Mouse (Mus musculus) kidney, postnatal 25 days (tissue): ENCODE results near the gene Tmem52b.

ENCODE experiments used
- DNase-seq, 2 experiments: peaks; one replicate each; pipeline ENCODE4 v3.0.0; 2021; ENCODE audit warnings: mixed read lengths in 2 of 2

The Tmem52b gene

DNA sequence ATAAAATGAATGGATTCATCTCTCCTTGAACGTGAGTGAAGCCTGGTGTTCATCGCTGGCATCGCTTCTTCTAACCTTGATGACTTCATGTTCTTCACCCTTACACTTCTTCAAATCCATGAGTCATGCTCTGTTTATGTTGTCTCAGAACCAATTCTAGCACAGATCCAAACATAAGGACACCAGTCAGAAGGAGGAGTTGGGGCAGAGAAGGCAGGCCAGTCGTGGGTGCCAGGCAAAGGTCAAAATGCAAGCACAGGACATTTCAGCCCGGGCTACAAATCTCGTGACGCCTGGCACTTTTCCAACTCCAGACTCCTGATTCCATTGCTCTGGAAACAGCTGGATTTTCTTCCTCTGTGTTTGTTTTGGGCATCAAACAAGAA lies 20.2 kb downstream of the Tmem52b start:
- peak; percentile 97 to 98 for DNase-seq

- peak; percentile 95 for DNase-seq
These were observed 20.8 kb downstream of the Tmem52b start, which contains the start of gene Gabarapl1 for GRCm38 (mm10) chr6:129532942-129533860. Gabarapl1 (plus strand) TSS chr6:129533160.

DNA sequence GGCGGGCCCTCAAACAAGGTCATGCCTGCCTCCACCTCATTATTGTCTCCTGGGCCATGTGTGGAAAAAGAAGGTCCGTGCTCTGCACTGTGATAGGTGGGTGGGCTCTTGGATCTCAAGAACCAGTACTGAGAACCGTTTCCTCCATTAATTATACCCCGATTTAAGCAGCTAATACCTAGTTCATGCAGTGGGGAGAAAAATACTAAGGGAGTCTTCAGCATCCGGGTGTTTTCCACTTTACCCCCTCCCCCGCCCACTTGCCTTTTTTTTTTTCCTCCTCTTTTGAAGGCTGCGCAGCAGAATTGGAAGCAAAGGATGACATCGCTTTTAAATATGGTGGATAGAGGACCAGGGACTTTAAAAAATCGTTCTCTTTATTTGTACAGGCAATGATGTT lies 21.7 kb downstream of the Tmem52b start:
- DNase-seq: peak in 1 of 2 experiments; percentile 37

DNA sequence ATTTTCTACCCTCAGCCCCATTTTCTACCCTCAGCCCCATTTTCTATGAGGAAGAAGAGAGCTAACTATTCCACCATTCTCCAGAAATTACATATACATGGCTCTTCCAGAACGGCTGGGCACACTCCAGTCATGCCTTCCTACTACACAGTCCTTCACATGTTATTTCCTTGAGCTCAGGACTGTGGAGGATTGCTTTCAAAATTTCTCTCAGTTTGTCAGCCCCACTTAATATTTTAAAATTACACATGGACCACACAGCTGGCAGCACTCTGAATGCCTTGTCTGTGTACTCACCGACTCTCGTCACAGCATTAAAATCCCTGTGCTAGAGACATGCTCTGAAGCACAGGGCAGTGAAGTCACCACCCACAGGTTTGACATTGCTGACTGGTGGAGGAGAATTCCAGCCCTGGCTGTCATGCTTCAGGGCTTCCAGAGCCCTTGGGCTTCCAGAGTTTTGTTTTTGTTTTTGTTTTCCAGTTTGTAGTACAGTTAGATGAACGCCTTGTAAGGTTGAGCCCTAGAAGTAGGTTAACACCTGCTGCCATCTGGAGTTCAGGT lies 22.4 kb downstream of the Tmem52b start:
- DNase-seq: peak; percentile 66 to 81

- DNase-seq: no peak
These were observed 23.4 kb downstream of the Tmem52b start for GRCm38 (mm10) chr6:129535723-129536122.

GRCm38 (mm10) chr6:129538555-129538954 lies 26.2 kb downstream of the Tmem52b start:
- DNase-seq: no peak

DNA sequence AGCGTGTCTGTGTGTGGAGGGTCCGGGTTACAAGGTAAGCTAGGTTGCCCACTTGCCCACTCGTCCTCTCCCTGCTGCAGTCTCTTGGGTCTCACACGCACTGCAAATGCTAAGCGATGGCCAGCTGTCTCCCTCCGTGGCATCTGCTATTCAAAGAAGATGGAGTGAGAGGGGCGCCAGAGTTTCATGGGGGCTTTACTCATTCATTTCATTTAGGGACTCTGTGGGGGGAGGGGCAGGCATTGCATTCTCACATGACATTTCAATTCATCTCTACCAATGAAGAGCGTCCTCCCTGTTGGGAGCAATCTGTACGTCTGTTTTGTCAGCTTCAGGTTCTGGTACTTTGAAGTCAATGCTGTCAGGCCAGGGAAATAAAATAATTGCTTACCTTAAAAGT lies 29.6 kb downstream of the Tmem52b start:
- peak; percentile 34 to 43 for DNase-seq

DNA sequence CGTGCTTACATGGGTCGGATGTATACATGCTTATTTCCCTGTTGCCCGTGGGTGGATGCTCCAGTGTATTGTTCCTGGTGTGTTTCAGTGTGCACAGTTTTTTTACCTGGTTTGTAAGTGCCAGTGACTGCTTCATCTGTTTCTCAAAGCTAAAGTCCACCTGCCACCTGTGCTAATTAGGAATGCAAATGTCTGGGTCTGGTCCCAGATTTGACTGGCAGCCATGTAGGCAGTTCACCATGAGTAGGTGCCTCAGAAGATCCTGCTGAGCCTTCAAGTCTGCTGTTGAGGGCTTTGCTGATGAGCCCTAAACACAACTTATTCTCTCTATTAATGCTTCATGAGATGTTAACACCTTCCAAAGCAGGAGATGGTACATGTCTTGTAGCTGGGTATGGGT lies 30.2 kb downstream of the Tmem52b start:
- DNase-seq: peak in 1 of 2 experiments; percentile 46

DNA sequence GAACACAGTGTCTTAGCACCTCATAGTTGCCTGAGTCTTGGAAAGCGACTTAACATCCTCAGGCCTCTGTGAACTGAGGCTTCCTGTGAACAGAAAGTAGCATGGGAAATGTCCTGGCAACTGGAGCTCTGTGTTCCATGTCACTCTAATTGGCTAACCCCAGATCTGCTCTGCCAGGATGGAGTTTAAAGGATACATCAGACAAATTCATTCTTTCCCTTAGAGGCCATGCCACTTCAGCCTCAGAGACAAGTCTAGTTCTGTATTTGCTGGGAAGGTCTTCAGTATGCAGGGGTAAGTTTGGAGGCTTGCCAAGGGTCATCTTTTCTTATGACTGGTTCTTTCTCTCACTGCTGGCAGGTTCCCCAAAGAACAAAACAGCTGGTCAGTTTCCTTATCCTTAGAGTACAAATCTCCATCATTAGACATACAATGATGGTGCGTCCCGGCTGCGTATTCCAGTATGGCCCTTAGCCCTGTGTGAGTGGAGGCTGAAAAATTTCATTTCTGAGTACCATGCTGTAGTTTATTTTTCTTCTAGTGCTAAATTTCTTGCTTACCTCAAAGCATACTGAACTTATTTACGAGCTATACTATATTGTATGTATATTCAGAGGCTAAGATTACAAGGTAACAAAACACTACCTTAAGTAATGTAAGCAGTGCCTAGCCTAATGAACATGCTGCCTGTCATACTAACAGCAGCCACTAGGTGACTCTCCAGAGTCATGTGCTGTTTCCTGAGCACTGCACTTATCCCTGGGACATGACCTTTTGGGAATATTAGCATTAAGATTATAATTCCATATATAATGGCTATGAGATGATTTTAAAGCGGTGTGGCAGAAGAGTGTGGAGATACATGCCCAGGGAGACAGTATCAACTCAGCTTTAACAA lies 31.6 kb downstream of the Tmem52b start:
- DNase-seq: peak; percentile 78 to 90

DNA sequence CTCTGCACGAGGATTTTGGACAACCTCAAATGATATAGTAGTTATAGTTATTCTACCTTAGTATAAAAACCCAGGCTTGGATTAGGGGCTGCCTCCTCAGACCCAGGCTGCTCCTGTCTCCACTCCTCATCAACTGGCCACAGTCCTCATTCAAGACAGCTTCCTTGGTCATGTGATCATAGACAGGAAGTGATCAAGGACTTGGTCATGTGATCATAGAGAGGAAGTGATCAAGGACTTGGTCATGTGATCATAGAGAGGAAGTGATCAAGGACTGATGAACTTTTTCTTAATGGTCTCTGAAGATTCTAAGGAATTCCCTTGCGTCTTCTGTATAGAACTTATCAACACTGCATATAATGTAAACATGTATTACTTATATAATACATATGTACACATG lies 34.9 kb downstream of the Tmem52b start:
- DNase-seq: no peak

DNA sequence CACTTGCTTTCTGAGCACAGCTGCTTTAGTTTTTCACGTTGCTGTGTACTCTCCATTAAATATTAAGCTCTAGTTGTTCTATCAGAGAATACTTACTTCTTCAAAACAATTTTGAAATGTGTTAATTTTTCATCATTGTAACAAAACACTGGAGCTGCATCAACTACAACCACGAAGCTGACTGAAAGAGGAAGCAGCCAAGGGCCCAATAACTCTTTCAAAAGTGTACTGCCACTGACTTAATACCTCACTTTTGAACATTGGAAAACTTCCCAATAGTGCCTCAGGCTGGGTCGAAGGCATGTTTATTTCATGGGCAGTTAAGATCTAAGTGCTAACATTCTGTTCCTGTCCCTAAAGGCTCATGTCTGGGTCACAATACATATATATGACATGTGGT lies 35.7 kb downstream of the Tmem52b start:
- no peak for DNase-seq

DNA sequence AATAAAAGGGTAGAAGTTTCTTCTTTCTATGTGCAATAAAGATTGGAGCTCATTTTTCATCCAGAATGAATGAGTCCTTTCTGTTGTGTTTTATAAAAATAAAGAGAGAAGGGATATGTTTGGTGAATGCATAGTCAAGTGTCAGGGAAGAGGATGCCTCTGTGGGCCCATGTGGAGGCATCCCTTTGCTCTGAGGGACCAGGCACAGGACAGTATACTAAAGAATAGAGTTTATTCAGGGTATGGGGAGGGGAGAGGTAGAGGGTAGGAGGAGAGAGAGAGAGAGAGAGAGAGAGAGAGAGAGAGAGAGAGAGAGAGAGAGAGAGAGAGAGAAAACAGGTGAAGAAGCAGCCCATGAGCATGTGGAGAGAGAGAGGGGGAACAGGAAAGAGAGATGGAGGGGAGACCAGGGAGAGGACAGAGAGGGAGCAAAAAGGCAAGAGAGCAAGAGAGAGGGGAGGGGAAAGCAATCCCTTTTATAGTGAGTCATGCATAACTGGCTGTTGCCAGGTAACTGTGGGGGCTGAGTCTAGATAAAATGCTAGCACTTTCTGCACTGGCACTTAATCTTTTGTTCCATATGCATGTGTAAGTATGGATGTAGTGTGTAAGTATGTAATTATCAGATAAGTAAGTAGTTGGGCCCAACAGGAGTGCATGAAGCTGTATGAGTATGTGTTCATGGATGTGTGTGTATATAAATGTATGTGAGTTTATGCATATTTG lies 45.1 kb downstream of the Tmem52b start:
- DNase-seq: no peak

- peak; percentile 74 to 85 for DNase-seq
These were observed 46.7 kb downstream of the Tmem52b start for GRCm38 (mm10) chr6:129558946-129559640.

- no peak for DNase-seq
These were observed 47.3 kb downstream of the Tmem52b start for GRCm38 (mm10) chr6:129559641-129560027.

- no peak for DNase-seq
These were observed 52.9 kb downstream of the Tmem52b start for GRCm38 (mm10) chr6:129565257-129565656.
